Mouse (Mus musculus): ENCODE measurements around the gene Ces2e.

DNA sequence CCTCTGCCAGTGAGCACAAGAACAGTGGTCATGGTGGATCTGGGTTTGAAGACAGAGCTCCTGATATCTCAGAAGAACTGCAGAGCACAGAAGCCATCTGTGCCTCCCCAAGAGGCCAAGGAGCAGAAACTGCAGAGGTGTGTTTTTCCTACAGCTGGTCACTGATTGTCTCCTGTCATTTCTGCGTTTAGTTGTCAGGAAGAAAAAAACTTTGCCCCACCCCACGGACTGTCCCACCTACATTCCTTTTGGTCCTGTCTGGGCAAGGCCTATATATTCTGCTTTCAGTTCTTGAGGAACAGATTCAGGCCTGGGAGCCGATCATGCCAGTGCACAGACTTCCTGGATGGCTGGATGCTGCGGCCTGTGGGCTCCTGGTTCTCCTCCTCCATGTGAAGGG lies 21.0 kb downstream of the Ces2e start, which contains the start of gene Ces2f:
- TF ChIP-seq CTCF (IDR thresholded peaks at IDR 0.05) (no peak), POLR2A (IDR thresholded peaks at IDR 0.05; ENCODE audit: insufficient read depth, low read depth, low read length) (no peak)

Data from heart, adult 2 months (tissue).